In genomic region chr5:140830314-140831063, GRCm38 (mm10) we compare ENCODE assay signal across 8 mouse cellular contexts. TPM values are rescaled to one million over a fixed set of nuclear protein-coding genes. Genes with fewer than 3 reads are reported as not detected.
DNase-seq lines count a peak whose midpoint lies in the region; ATAC-seq lines count a peak whose summit lies in the region.

Gene Gna12, minus strand, starts transcription at chr5:140830431.

- peak; percentile 99 for ATAC-seq in hindbrain, embryonic 12.5 days (ENCODE audit: low FRiP score)

- peak within 1 kb of the TSS; percentile 81 for H3K27ac ChIP-seq in hindbrain, embryonic 12.5 days

- H3K9ac ChIP-seq in hindbrain, embryonic 12.5 days, result peak within 1 kb of the TSS; percentile 80

- H3K4me3 ChIP-seq in hindbrain, embryonic 12.5 days, result peak within 1 kb of the TSS; percentile 80

- H3K4me2 ChIP-seq in hindbrain, embryonic 12.5 days (replicated peaks), result peak within 1 kb of the TSS; percentile 90

- no peaks in the 10 kb centered on the region for H3K27me3 ChIP-seq in hindbrain, embryonic 12.5 days

- H3K4me1 ChIP-seq in hindbrain, embryonic 12.5 days, result peaks cover 43% of the 10 kb centered on the region

- peak; percentile 99 for DNase-seq in NIH3T3 (ENCODE audit: low read depth)
- DNase-seq in cerebellum, postnatal 10 days, result peak; percentile 98 to 99
- DNase-seq in frontal cortex, postnatal 10 days (ENCODE audit: low spot score in 2 of 2), result peak; percentile 98 to 99
- DNase-seq in layer of hippocampus, postnatal 14 days (ENCODE audit: low spot score in 2 of 2), result peak; percentile 95 to 99
- peak; percentile 97 for DNase-seq in lung, postnatal 14 days
- DNase-seq in retina, adult 2 months (ENCODE audit: low read depth, low spot score), result peak; percentile 95
- peak; percentile 98 for DNase-seq in thymus, postnatal 36 days

- no peaks in the 10 kb centered on the region for H3K36me3 ChIP-seq in hindbrain, embryonic 12.5 days

- WGBS in hindbrain, embryonic 12.5 days, result under 1% methylated on average over 45 of the region's 49 CpGs

- no peaks in the 10 kb centered on the region for H3K9me3 ChIP-seq in hindbrain, embryonic 12.5 days (replicated peaks)

RNA-seq across cellular contexts. Expression of gene Gna12, which starts in this region (rescaled TPM):
- 57.8 and 60.5 TPM in 2 replicates for polyA plus RNA-seq in hindbrain, embryonic 12.5 days (2016; fragmentation: Nextera tagmentation; extraction: Ambion mirVana)
- total RNA-seq in layer of hippocampus, postnatal 14 days (2021), result 10 to 100 TPM; 88.7 to 96.0 TPM

Comparison
In these comparisons a context has a peak if more than half of its experiments do, and no peak if none do; other contexts are left out.
1. Peak in every context shown above with its lines: DNase-seq, ATAC-seq, H3K4me3 ChIP-seq and H3K27ac ChIP-seq.